Mouse (Mus musculus) thymus, adult 18-20 months (tissue): Measurements from ENCODE around the gene Ifna11.
"Not testable (repeated sequence)": the region's sequence is repeated elsewhere in the genome, so short reads cannot be mapped to it uniquely, and the experiment has no call there.

ENCODE experiments used
- DNase-seq, 2 experiments: peaks; one replicate each; pipeline ENCODE4 v3.0.0; 2022; ENCODE audit warnings: mixed read lengths in 2 of 2

The Ifna11 gene

GRCm38 (mm10) chr4:88819659-88820058, at the start of gene Ifna11:
Ifna11 (plus strand) TSS chr4:88819959.
- no peak for DNase-seq

GRCm38 (mm10) chr4:88773534-88773933, 46.2 kb upstream of the Ifna11 start, which contains the start of gene Gm13290:
Gm13290 (plus strand) TSS chr4:88773834.
- DNase-seq, result not testable (repeated sequence)

GRCm38 (mm10) chr4:88776622-88777021, 43.1 kb upstream of the Ifna11 start, which contains the start of gene Gm13289:
Gm13289 (plus strand) TSS chr4:88776922.
- not testable (repeated sequence) for DNase-seq

GRCm38 (mm10) chr4:88779550-88779949, 40.2 kb upstream of the Ifna11 start, which contains the start of gene Gm13272:
Gm13272 (plus strand) TSS chr4:88779850.
- not testable (repeated sequence) for DNase-seq

- DNase-seq, result peak in 1 of 2 experiments; percentile 15
Measured at GRCm38 (mm10) chr4:88780320-88780719, 39.4 kb upstream of the Ifna11 start.

- DNase-seq, result not testable (repeated sequence)
Measured at GRCm38 (mm10) chr4:88781831-88782230, 37.9 kb upstream of the Ifna11 start, which contains the start of gene Ifnz. Ifnz (plus strand) TSS chr4:88782131.

- DNase-seq, result not testable (repeated sequence)
Measured at GRCm38 (mm10) chr4:88782335-88782734, 37.4 kb upstream of the Ifna11 start.

- DNase-seq, result not testable (repeated sequence)
Measured at GRCm38 (mm10) chr4:88785409-88785808, 34.4 kb upstream of the Ifna11 start, which contains the start of gene Gm13276. Gm13276 (plus strand) TSS chr4:88785709.

- DNase-seq, result peak; percentile 44 to 53
Measured at GRCm38 (mm10) chr4:88788402-88788801, 31.4 kb upstream of the Ifna11 start, which contains the start of gene Gm13277. Gm13277 (plus strand) TSS chr4:88788632.

GRCm38 (mm10) chr4:88791250-88791649, 28.5 kb upstream of the Ifna11 start, which contains the start of gene Gm13278:
Gm13278 (plus strand) TSS chr4:88791550.
- not testable (repeated sequence) for DNase-seq

GRCm38 (mm10) chr4:88793936-88794675, 25.7 kb upstream of the Ifna11 start, which contains the start of gene Gm13275:
Gm13275 (plus strand) TSS chr4:88794487.
- peak; percentile 70 to 78 for DNase-seq

GRCm38 (mm10) chr4:88797097-88797496, 22.7 kb upstream of the Ifna11 start, which contains the start of gene Gm13279:
Gm13279 (plus strand) TSS chr4:88797397.
- DNase-seq, result not testable (repeated sequence)

GRCm38 (mm10) chr4:88799365-88799764, 20.4 kb upstream of the Ifna11 start, which contains the start of gene Gm13285:
Gm13285 (plus strand) TSS chr4:88799665.
- not testable (repeated sequence) for DNase-seq

- not testable (repeated sequence) for DNase-seq
Measured at GRCm38 (mm10) chr4:88802954-88803353, 16.8 kb upstream of the Ifna11 start, which contains the start of gene Gm13287. Gm13287 (plus strand) TSS chr4:88803254.

GRCm38 (mm10) chr4:88805231-88805630, 14.5 kb upstream of the Ifna11 start, which contains the start of gene Gm13288:
Gm13288 (plus strand) TSS chr4:88805531.
- DNase-seq, result not testable (repeated sequence)

GRCm38 (mm10) chr4:88805761-88806160, 14.0 kb upstream of the Ifna11 start:
- not testable (repeated sequence) for DNase-seq

- no peak for DNase-seq
Measured at GRCm38 (mm10) chr4:88815928-88816327, 3.8 kb upstream of the Ifna11 start, which contains the start of gene Ifna7. Ifna7 (plus strand) TSS chr4:88816228.

GRCm38 (mm10) chr4:88822995-88823394, 3.2 kb downstream of the Ifna11 start:
- DNase-seq, result no peak

GRCm38 (mm10) chr4:88827116-88827515, 7.4 kb downstream of the Ifna11 start, which contains the start of gene Ifna6:
Ifna6 (plus strand) TSS chr4:88827416.
- not testable (repeated sequence) for DNase-seq

GRCm38 (mm10) chr4:88830523-88830922, 10.8 kb downstream of the Ifna11 start:
- no peak for DNase-seq

- DNase-seq, result not testable (repeated sequence)
Measured at GRCm38 (mm10) chr4:88835225-88835624, 15.5 kb downstream of the Ifna11 start, which contains the start of gene Ifna5. Ifna5 (plus strand) TSS chr4:88835525.

GRCm38 (mm10) chr4:88838828-88839227, 19.1 kb downstream of the Ifna11 start:
- DNase-seq, result no peak

GRCm38 (mm10) chr4:88840058-88840457, 20.3 kb downstream of the Ifna11 start:
- no peak for DNase-seq
